Mouse (Mus musculus): ENCODE measurements at regions not wholly inside any gene's neighbourhood (a gene's known extent, or its start where the extent isn't known, plus 50 kb on each side); places are given as distances from the start of the nearest gene placed in this dataset.

GRCm38 (mm10) chr4:98228193-98228592 lies 154.9 kb downstream of the Tm2d1 start:
- WGBS: 64% methylated on average over 4 of the region's 4 CpGs
- Histone ChIP-seq H3K9ac (no peak overlapping the region), H3K9me3 (no peaks in the 10 kb centered on the region), H3K27ac (no peak overlapping the region), H3K4me1 (peaks cover 4% of the 10 kb centered on the region; the same call in 1 of the 2 replicates), H3K27me3 (no peaks in the 10 kb centered on the region), H3K4me2 (no peak overlapping the region), H3K36me3 (no peaks in the 10 kb centered on the region), H3K4me3 (no peak overlapping the region)
- ATAC-seq (ENCODE audit: borderline replicate concordance, extremely low read depth, low FRiP score, low TSS enrichment): no peak

- no peak for ATAC-seq (ENCODE audit: borderline replicate concordance, extremely low read depth, low FRiP score, low TSS enrichment)
- H3K4me1 ChIP-seq: peaks cover 6% of the 10 kb centered on the region; the same call in 1 of the 2 replicates
- no peak overlapping the region for H3K4me3 ChIP-seq
- no peak overlapping the region for H3K9ac ChIP-seq
- H3K27ac ChIP-seq: no peak overlapping the region
- H3K27me3 ChIP-seq: no peaks in the 10 kb centered on the region
- H3K36me3 ChIP-seq: no peaks in the 10 kb centered on the region
- no peak overlapping the region for H3K4me2 ChIP-seq
- H3K9me3 ChIP-seq: no peaks in the 10 kb centered on the region
- 66% methylated on average over 7 of the region's 7 CpGs for WGBS
These were observed 158.7 kb downstream of the Tm2d1 start for GRCm38 (mm10) chr4:98224366-98224765.

- no peaks in the 10 kb centered on the region for H3K36me3 ChIP-seq
- peaks cover 6% of the 10 kb centered on the region; the same call in 1 of the 2 replicates for H3K4me1 ChIP-seq
- H3K4me3 ChIP-seq: no peak overlapping the region
- ATAC-seq (ENCODE audit: borderline replicate concordance, extremely low read depth, low FRiP score, low TSS enrichment): no peak
- 41% methylated on average over 8 of the region's 8 CpGs for WGBS
- no peaks in the 10 kb centered on the region for H3K27me3 ChIP-seq
- no peak overlapping the region for H3K27ac ChIP-seq
- H3K9me3 ChIP-seq: no peaks in the 10 kb centered on the region
- no peak overlapping the region for H3K9ac ChIP-seq
- no peak overlapping the region for H3K4me2 ChIP-seq
These were observed 159.7 kb downstream of the Tm2d1 start for GRCm38 (mm10) chr4:98223429-98223828.

GRCm38 (mm10) chr4:98221566-98221965 lies 161.5 kb downstream of the Tm2d1 start:
- no peak overlapping the region for H3K4me3 ChIP-seq
- no peaks in the 10 kb centered on the region for H3K36me3 ChIP-seq
- H3K4me1 ChIP-seq: peaks cover 6% of the 10 kb centered on the region; the same call in 1 of the 2 replicates
- peak overlapping the region; percentile 65 for H3K27ac ChIP-seq
- H3K9me3 ChIP-seq: no peaks in the 10 kb centered on the region
- no peak overlapping the region for H3K4me2 ChIP-seq
- no peaks in the 10 kb centered on the region for H3K27me3 ChIP-seq
- 26% methylated on average over 4 of the region's 4 CpGs for WGBS
- H3K9ac ChIP-seq: no peak overlapping the region
- ATAC-seq (ENCODE audit: borderline replicate concordance, extremely low read depth, low FRiP score, low TSS enrichment): peak; percentile 93

- H3K9ac ChIP-seq: no peak overlapping the region
- no peaks in the 10 kb centered on the region for H3K9me3 ChIP-seq
- no peaks in the 10 kb centered on the region for H3K4me1 ChIP-seq
- no peak overlapping the region for H3K4me3 ChIP-seq
- no peak overlapping the region for H3K4me2 ChIP-seq
- H3K27ac ChIP-seq: no peak overlapping the region
- no peaks in the 10 kb centered on the region for H3K36me3 ChIP-seq
- no peaks in the 10 kb centered on the region for H3K27me3 ChIP-seq
- WGBS: 71% methylated on average over 5 of the region's 5 CpGs
- ATAC-seq (ENCODE audit: borderline replicate concordance, extremely low read depth, low FRiP score, low TSS enrichment): no peak
These were observed 167.9 kb downstream of the Tm2d1 start for GRCm38 (mm10) chr4:98215218-98215617.

GRCm38 (mm10) chr4:98207446-98207845 lies 175.7 kb downstream of the Tm2d1 start:
- no peak for ATAC-seq (ENCODE audit: borderline replicate concordance, extremely low read depth, low FRiP score, low TSS enrichment)
- Histone ChIP-seq H3K27ac (no peak overlapping the region), H3K27me3 (no peaks in the 10 kb centered on the region), H3K4me3 (no peak overlapping the region), H3K4me1 (peaks cover 6% of the 10 kb centered on the region; the same call in 1 of the 2 replicates), H3K9ac (no peak overlapping the region), H3K9me3 (no peaks in the 10 kb centered on the region), H3K36me3 (no peaks in the 10 kb centered on the region), H3K4me2 (no peak overlapping the region)
- 81% methylated on average over 8 of the region's 8 CpGs for WGBS

- WGBS: 41% methylated on average over 6 of the region's 6 CpGs
- H3K4me3 ChIP-seq: no peak overlapping the region
- no peaks in the 10 kb centered on the region for H3K27me3 ChIP-seq
- H3K9me3 ChIP-seq: no peaks in the 10 kb centered on the region
- no peak overlapping the region for H3K4me2 ChIP-seq
- no peak overlapping the region for H3K27ac ChIP-seq
- H3K36me3 ChIP-seq: no peaks in the 10 kb centered on the region
- H3K4me1 ChIP-seq: peaks cover 8% of the 10 kb centered on the region; the same call in 1 of the 2 replicates
- H3K9ac ChIP-seq: no peak overlapping the region
- ATAC-seq (ENCODE audit: borderline replicate concordance, extremely low read depth, low FRiP score, low TSS enrichment): no peak
These were observed 176.7 kb downstream of the Tm2d1 start for GRCm38 (mm10) chr4:98206245-98206970.

GRCm38 (mm10) chr4:98203129-98203528 lies 180.0 kb downstream of the Tm2d1 start:
- 44% methylated on average over 3 of the region's 3 CpGs for WGBS
- H3K27me3 ChIP-seq: no peaks in the 10 kb centered on the region
- no peaks in the 10 kb centered on the region for H3K36me3 ChIP-seq
- H3K4me3 ChIP-seq: no peak overlapping the region
- peak; percentile 92 for ATAC-seq (ENCODE audit: borderline replicate concordance, extremely low read depth, low FRiP score, low TSS enrichment)
- no peak overlapping the region for H3K4me2 ChIP-seq
- H3K27ac ChIP-seq: peak overlapping the region; percentile 56
- peaks cover 8% of the 10 kb centered on the region; the same call in 1 of the 2 replicates for H3K4me1 ChIP-seq
- no peak overlapping the region for H3K9ac ChIP-seq
- no peaks in the 10 kb centered on the region for H3K9me3 ChIP-seq

GRCm38 (mm10) chr4:98202232-98202631 lies 180.9 kb downstream of the Tm2d1 start:
- Histone ChIP-seq H3K36me3 (no peaks in the 10 kb centered on the region), H3K27me3 (no peaks in the 10 kb centered on the region), H3K4me1 (peaks cover 8% of the 10 kb centered on the region; the same call in 1 of the 2 replicates), H3K9ac (no peak overlapping the region), H3K27ac (no peak overlapping the region; the same call in 1 of the 2 replicates), H3K9me3 (no peaks in the 10 kb centered on the region), H3K4me2 (no peak overlapping the region), H3K4me3 (no peak overlapping the region)
- 73% methylated on average over 2 of the region's 2 CpGs for WGBS
- ATAC-seq (ENCODE audit: borderline replicate concordance, extremely low read depth, low FRiP score, low TSS enrichment): no peak

- Histone ChIP-seq H3K4me2 (no peak overlapping the region), H3K36me3 (no peaks in the 10 kb centered on the region), H3K4me1 (peaks cover 8% of the 10 kb centered on the region; the same call in 1 of the 2 replicates), H3K9ac (no peak overlapping the region), H3K4me3 (no peak overlapping the region), H3K27ac (no peak overlapping the region), H3K27me3 (no peaks in the 10 kb centered on the region), H3K9me3 (no peaks in the 10 kb centered on the region)
- WGBS: 40% methylated on average over 3 of the region's 3 CpGs
- no peak for ATAC-seq (ENCODE audit: borderline replicate concordance, extremely low read depth, low FRiP score, low TSS enrichment)
These were observed 182.0 kb downstream of the Tm2d1 start for GRCm38 (mm10) chr4:98201102-98201501.

- Histone ChIP-seq H3K36me3 (no peaks in the 10 kb centered on the region), H3K9me3 (no peaks in the 10 kb centered on the region), H3K4me2 (no peak overlapping the region), H3K27me3 (no peaks in the 10 kb centered on the region), H3K27ac (no peak overlapping the region), H3K9ac (no peak overlapping the region), H3K4me1 (peaks cover 8% of the 10 kb centered on the region; the same call in 1 of the 2 replicates), H3K4me3 (no peak overlapping the region)
- ATAC-seq (ENCODE audit: borderline replicate concordance, extremely low read depth, low FRiP score, low TSS enrichment): no peak
- 65% methylated on average over 1 of the region's 1 CpGs for WGBS
These were observed 182.4 kb downstream of the Tm2d1 start for GRCm38 (mm10) chr4:98200701-98201100.

- ATAC-seq (ENCODE audit: borderline replicate concordance, extremely low read depth, low FRiP score, low TSS enrichment): peak; percentile 46; the same call in 1 of the 2 replicates
- no peak overlapping the region for H3K9ac ChIP-seq
- H3K36me3 ChIP-seq: no peaks in the 10 kb centered on the region
- peak overlapping the region; percentile 30; the same call in 1 of the 2 replicates for H3K27ac ChIP-seq
- H3K4me1 ChIP-seq: no peaks in the 10 kb centered on the region
- H3K27me3 ChIP-seq: no peaks in the 10 kb centered on the region
- H3K4me2 ChIP-seq: no peak overlapping the region
- no peak overlapping the region for H3K4me3 ChIP-seq
- 60% methylated on average over 3 of the region's 3 CpGs for WGBS
- H3K9me3 ChIP-seq: no peaks in the 10 kb centered on the region
These were observed 192.8 kb downstream of the Tm2d1 start for GRCm38 (mm10) chr4:98190318-98190717.

Data from lung, embryonic 15.5 days (tissue).